Mouse (Mus musculus): Measurements from ENCODE around the gene Psmf1. TPM values are rescaled to one million over a fixed set of nuclear protein-coding genes. Genes with fewer than 3 reads are reported as not detected.

Psmf1 gene
- polyA plus RNA-seq, 1 experiment from 2014 or later: 58.2 TPM

- H3K4me3 ChIP-seq (replicated peaks): no peak within 1 kb of the TSS
- H3K9me3 ChIP-seq: no peaks in the 10 kb centered on the region
- ATAC-seq: no peak
- peaks cover 11% of the 10 kb centered on the region for H3K27me3 ChIP-seq
- H3K27ac ChIP-seq: no peak within 1 kb of the TSS
- H3K9ac ChIP-seq (replicated peaks): no peak within 1 kb of the TSS
- peaks cover 3% of the 10 kb centered on the region; the same call in 1 of the 2 replicates for H3K4me1 ChIP-seq (replicated peaks)
- 86% methylated on average over 3 of the region's 3 CpGs for WGBS
- H3K36me3 ChIP-seq: no peaks in the 10 kb centered on the region
- no peak within 1 kb of the TSS for H3K4me2 ChIP-seq (replicated peaks)
Measured at GRCm38 (mm10) chr2:151668433-151668832, 75.6 kb downstream of the Psmf1 start, which contains the start of gene Rad21l. TSS of gene Rad21l (minus strand) at chr2:151668533.

Other genes starting within 250 kb of the Psmf1 start
- gene Fkbp1a, start 201.7 kb downstream of the Psmf1 start, polyA plus RNA-seq (2015; fragmentation: Nextera tagmentation; extraction: Ambion mirVana): 507 and 515 TPM in 2 replicates
- 0.61 and 0.62 TPM in 2 replicates for gene Sdcbp2, start 171.6 kb downstream of the Psmf1 start, polyA plus RNA-seq (2015; fragmentation: Nextera tagmentation; extraction: Ambion mirVana)
- 9.4 and 12.6 TPM in 2 replicates for gene Snph, start 111.6 kb downstream of the Psmf1 start, polyA plus RNA-seq (2015; fragmentation: Nextera tagmentation; extraction: Ambion mirVana)
- gene Rad21l, start 75.7 kb downstream of the Psmf1 start, polyA plus RNA-seq (2015; fragmentation: Nextera tagmentation; extraction: Ambion mirVana): not detected in 2 replicates
- 15.1 and 16.0 TPM in 2 replicates for gene Tmem74b, start 42.2 kb downstream of the Psmf1 start, polyA plus RNA-seq (2015; fragmentation: Nextera tagmentation; extraction: Ambion mirVana)
- 0.07 and 0.08 TPM in 2 replicates for gene Rspo4, start 98.7 kb upstream of the Psmf1 start, polyA plus RNA-seq (2015; fragmentation: Nextera tagmentation; extraction: Ambion mirVana)
- 0.10 and 0.11 TPM in 2 replicates for gene Angpt4, start 167.0 kb upstream of the Psmf1 start, polyA plus RNA-seq (2015; fragmentation: Nextera tagmentation; extraction: Ambion mirVana)
- 97.0 and 97.3 TPM in 2 replicates for gene Fam110a, start 236.0 kb upstream of the Psmf1 start, polyA plus RNA-seq (2015; fragmentation: Nextera tagmentation; extraction: Ambion mirVana)